Mouse (Mus musculus): ENCODE measurements around the gene Kdm5d.
A peak's percentile ranks its signal among the peaks of the same experiment; 100 is the strongest.

Gene Kdm5d

DNA sequence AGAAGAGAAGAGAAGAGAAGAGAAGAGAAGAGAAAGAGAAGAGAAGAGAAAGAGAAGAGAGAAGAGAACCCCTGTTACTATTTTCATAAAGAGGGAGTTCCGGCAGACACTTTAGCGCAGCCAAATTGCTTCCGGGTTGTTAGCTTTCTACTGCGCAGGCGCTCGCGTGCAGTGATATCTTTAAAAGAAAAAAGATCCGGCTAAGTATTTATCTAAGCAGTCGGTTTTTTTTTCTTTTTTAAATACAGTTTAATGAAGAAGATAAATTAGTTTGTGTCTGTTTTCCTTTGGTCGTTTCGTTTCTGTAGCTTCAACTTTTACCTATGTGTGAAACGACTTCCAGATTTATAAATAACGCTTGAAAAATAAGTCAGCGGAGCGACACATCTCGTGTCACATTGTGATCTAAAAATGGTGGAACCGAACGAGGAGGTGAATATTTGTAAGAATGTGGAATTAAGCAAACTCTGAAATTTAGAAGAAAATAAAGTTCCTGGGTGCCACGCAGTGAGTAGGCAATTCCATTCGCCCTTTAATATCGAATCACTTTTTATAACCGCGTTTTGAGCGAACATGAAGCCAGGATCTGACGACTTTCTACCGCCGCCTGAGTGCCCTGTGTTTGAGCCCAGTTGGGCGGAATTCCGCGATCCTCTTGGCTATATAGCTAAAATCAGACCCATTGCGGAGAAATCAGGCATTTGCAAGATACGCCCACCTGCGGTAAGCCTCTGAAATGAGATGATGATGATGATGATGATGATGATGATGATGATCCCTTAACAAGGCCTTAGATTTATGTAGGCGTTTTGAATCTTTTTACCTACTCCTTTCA is at the start of gene Kdm5d:
Kdm5d (plus strand) TSS at position 396 of the 835 bp plus-strand sequence.
- DNase-seq (ENCODE audit: low spot score), result peak; percentile 6

- DNase-seq (ENCODE audit: low spot score), result no peak
Measured at GRCm38 (mm10) chrY:872404-872803, 25.2 kb upstream of the Kdm5d start.

- DNase-seq (ENCODE audit: low spot score), result no peak
Measured at GRCm38 (mm10) chrY:872855-873549, 24.6 kb upstream of the Kdm5d start.

All from yolk sac, embryonic 10.5 days (tissue).